Mouse (Mus musculus) kidney, postnatal 0 days (tissue): Measurements from ENCODE around the gene Spsb4. TPM values are rescaled to one million over a fixed set of nuclear protein-coding genes. Genes with fewer than 3 reads are reported as not detected.

ENCODE experiments used
- ATAC-seq: fragments of 200-750 bp; cut with Nextera tagmentation; replicated peaks from 2 replicates; pipeline ENCODE4 v1.8.0; 2017; ENCODE audit warnings: low read depth, moderate number of reproducible peaks, moderate TSS enrichment, moderate library complexity; ENCODE audit not compliant: low FRiP score
- DNase-seq: peaks from one replicate; pipeline ENCODE4 v3.0.0-alpha.2; 2016; ENCODE audit warnings: low spot score
- H3K27ac ChIP-seq: fragments of 300-500 bp; sonication (generic); 2 replicates; pipeline ENCODE4 v1.5.1; 2014; ENCODE audit warnings: mild to moderate bottlenecking
- H3K27me3 ChIP-seq: fragments of 300-500 bp; sonication (generic); 2 replicates; pipeline ENCODE4 v1.6.1; 2014; ENCODE audit warnings: low read length, mixed read lengths; ENCODE audit not compliant: insufficient read depth
- H3K36me3 ChIP-seq: fragments of 300-500 bp; sonication (generic); 2 replicates; pipeline ENCODE4 v1.6.1; 2014; ENCODE audit warnings: low read length, mixed read lengths; ENCODE audit not compliant: insufficient read depth
- H3K4me1 ChIP-seq: fragments of 300-500 bp; sonication (generic); replicated peaks from 2 replicates; pipeline ENCODE4 v1.6.1; 2014; ENCODE audit warnings: antibody characterized with exemption, low read length, mixed read lengths; ENCODE audit not compliant: insufficient read depth
- H3K4me2 ChIP-seq: fragments of 300-500 bp; sonication (generic); 2 replicates; pipeline ENCODE4 v1.6.1; 2014; ENCODE audit warnings: mild to moderate bottlenecking, low read length, moderate library complexity, mixed read lengths
- H3K4me3 ChIP-seq: fragments of 300-500 bp; sonication (generic); replicated peaks from 2 replicates; pipeline ENCODE4 v1.5.1; 2014; ENCODE audit warnings: low read depth, low read length
- H3K9ac ChIP-seq: fragments of 300-500 bp; sonication (generic); 2 replicates; pipeline ENCODE4 v1.6.1; 2014; ENCODE audit warnings: low read depth, low read length
- H3K9me3 ChIP-seq: fragments of 300-500 bp; sonication (generic); replicated peaks from 2 replicates; pipeline ENCODE4 v1.6.1; 2016; ENCODE audit warnings: low read length, inconsistent platforms, mixed read lengths
- CTCF ChIP-seq: IDR thresholded peaks from 2 replicates; pipeline ENCODE4 v1.5.1; 2016; ENCODE audit warnings: antibody characterized with exemption, low read depth, mild to moderate bottlenecking, moderate library complexity
- WGBS: fragments of 180-500 bp; shearing (Covaris S2); extraction: QIAGEN DNeasy Blood & Tissue Kit; methylation state at CpG from one replicate; pipeline ENCODE4 v1.1.7; 2014; 5-methylcytosine and 5-hydroxymethylcytosine counted together
- polyA plus RNA-seq: library from polyadenylated mRNA; unstranded; fragments of >200 nt; fragmentation: Nextera tagmentation; extraction: Ambion mirVana; gene quantifications from 2 replicates; pipeline ENCODE4 v1.2.1, GENCODE M21; 2015

The Spsb4 gene
- polyA plus RNA-seq, 1 experiment from 2014 or later: 55.3 TPM

GRCm38 (mm10) chr9:96959469-96959868 is 59.2 kb downstream of the Spsb4 start:
- Histone ChIP-seq H3K9me3 (no peaks in the 10 kb centered on the region), H3K9ac (no peak overlapping the region), H3K4me2 (no peak overlapping the region), H3K27ac (no peak overlapping the region), H3K4me3 (no peak overlapping the region), H3K4me1 (peaks cover 40% of the 10 kb centered on the region), H3K27me3 (no peaks in the 10 kb centered on the region), H3K36me3 (0 out of 2 replicates have a peak, but pooled peaks cover 3% of the 10 kb centered on the region)
- DNase-seq (no peak), ATAC-seq (no peak)
- no peak for TF ChIP-seq CTCF
- WGBS: 82% methylated on average over 7 of the region's 7 CpGs

DNA sequence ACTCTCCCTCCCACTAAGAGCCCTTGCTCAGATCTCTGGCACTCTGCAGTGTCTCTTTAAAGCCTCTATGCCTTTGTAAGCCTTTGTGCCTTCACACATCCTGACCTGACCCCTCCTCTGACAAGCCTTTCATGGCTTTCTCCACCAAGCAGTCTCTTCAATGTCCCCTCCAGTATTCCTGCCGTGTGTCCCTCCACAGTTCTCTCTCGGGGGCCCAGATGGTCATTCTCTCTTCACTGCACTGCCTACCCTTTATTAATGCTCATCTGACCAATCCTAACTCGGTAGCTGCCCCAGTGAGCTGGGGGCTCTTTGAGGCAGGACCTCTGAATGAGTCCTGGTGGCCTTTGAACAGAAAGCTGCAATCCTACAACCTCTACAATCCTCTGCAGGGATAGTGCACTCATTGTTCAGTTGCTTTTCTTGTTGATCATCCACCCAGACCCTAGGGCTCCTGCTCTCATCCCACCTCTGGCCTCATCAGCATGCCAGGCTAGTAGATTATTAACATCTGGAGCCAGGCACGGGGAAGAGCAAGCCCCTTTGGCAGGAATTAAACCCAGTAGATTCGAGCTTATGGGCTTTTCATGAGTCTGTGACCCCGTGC is 60.5 kb downstream of the Spsb4 start:
- Histone ChIP-seq H3K36me3 (0 out of 2 replicates have a peak, but pooled peaks cover 3% of the 10 kb centered on the region), H3K4me1 (peaks cover 32% of the 10 kb centered on the region), H3K9ac (0 out of 2 replicates have a peak overlapping the region, but pooled peaks have one; percentile 31), H3K9me3 (no peaks in the 10 kb centered on the region), H3K27ac (peak overlapping the region; percentile 78), H3K4me2 (no peak overlapping the region), H3K27me3 (no peaks in the 10 kb centered on the region), H3K4me3 (no peak overlapping the region)
- no peak for TF ChIP-seq CTCF
- ATAC-seq (peak; percentile 63), DNase-seq (no peak)
- WGBS: 26% methylated on average over 6 of the region's 6 CpGs

DNA sequence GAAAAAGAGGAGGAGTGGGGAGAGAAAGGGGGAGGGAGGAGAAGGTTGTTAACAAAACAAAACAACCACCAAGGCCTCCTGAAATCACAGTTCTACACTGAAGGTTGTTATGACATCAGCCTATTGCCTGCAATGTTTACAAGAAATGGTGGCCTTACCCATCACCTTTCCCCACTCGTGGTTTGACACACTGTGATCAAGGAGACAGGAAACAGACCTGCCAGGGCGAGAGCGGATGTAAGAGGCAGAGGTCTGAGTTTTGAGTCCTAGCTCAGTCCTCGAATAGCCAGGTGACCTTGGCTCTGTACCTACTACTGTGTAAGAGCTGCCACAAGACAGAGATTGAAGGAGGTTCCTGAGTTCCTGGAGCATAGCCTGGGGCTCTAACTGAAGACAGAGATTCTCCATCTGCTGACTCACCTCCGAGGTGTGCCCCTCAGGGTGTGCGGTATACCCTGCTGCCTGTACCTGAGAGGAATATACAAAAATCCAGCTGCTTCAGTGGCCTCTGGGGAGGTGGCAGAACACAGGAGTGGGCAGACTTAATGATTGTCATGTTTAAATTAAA is 61.3 kb downstream of the Spsb4 start:
- Histone ChIP-seq H3K9me3 (no peaks in the 10 kb centered on the region), H3K27ac (peak overlapping the region; percentile 60), H3K4me1 (peaks cover 32% of the 10 kb centered on the region), H3K4me3 (no peak overlapping the region), H3K36me3 (0 out of 2 replicates have a peak, but pooled peaks cover 3% of the 10 kb centered on the region), H3K27me3 (no peaks in the 10 kb centered on the region), H3K4me2 (no peak overlapping the region), H3K9ac (no peak overlapping the region)
- no peak for TF ChIP-seq CTCF
- DNase-seq: no peak
- 45% methylated on average over 6 of the region's 6 CpGs for WGBS
- ATAC-seq: no peak

- no peak overlapping the region for H3K4me3 ChIP-seq
- ATAC-seq: no peak
Measured at GRCm38 (mm10) chr9:96956646-96957297, 61.9 kb downstream of the Spsb4 start.

DNA sequence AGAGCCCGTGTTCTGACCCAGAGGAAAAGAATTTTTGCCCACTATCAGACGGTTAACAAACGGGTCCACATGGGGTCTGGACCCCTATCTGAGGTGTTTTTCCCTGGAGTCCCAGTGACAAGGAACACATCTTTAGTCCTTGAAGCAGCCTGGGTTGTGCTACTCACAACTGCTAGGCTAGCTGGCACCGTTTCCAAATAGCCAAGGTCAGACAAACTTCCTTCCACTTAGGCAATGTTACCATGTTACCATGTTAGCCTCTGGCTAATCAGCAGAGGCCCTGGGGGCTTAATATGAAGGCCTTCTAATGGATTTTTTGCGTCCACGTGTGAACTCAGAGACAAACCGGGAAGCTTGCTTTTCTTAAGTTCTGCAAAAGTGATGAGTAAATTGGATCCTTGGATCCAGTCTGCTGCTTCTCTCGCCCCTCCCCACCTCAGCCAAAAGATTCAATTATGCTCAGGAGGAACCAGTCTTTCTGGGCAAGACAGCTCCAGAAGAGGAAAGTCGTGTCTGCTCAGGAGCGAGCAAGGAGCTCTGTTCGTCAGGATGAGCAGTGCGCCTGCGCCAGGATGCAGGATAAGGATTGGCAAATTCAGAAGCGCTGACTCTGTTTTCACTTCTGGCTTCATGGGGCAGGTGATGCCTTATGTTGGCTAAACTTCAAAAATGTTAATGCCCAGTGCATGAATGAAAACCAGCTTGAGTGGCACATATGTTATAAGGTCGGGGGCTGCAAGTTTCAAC is 64.4 kb downstream of the Spsb4 start:
- WGBS: 74% methylated on average over 15 of the region's 15 CpGs
- Histone ChIP-seq H3K27me3 (no peaks in the 10 kb centered on the region), H3K9me3 (no peaks in the 10 kb centered on the region), H3K4me1 (peaks cover 23% of the 10 kb centered on the region), H3K4me2 (no peak overlapping the region), H3K36me3 (0 out of 2 replicates have a peak, but pooled peaks cover 3% of the 10 kb centered on the region), H3K27ac (no peak overlapping the region), H3K4me3 (no peak overlapping the region), H3K9ac (no peak overlapping the region)
- TF ChIP-seq CTCF: no peak
- ATAC-seq (no peak), DNase-seq (no peak)

More at GRCm38 (mm10) chr9:96956646-96957297, 61.9 kb downstream of the Spsb4 start:
- Histone ChIP-seq H3K9me3 (no peaks in the 10 kb centered on the region), H3K4me2 (no peak overlapping the region), H3K36me3 (0 out of 2 replicates have a peak, but pooled peaks cover 3% of the 10 kb centered on the region), H3K4me1 (peaks cover 31% of the 10 kb centered on the region), H3K27me3 (no peaks in the 10 kb centered on the region), H3K9ac (no peak overlapping the region), H3K27ac (peak overlapping the region; percentile 60)
- DNase-seq: no peak
- 41% methylated on average over 6 of the region's 6 CpGs for WGBS
- no peak for TF ChIP-seq CTCF

DNA sequence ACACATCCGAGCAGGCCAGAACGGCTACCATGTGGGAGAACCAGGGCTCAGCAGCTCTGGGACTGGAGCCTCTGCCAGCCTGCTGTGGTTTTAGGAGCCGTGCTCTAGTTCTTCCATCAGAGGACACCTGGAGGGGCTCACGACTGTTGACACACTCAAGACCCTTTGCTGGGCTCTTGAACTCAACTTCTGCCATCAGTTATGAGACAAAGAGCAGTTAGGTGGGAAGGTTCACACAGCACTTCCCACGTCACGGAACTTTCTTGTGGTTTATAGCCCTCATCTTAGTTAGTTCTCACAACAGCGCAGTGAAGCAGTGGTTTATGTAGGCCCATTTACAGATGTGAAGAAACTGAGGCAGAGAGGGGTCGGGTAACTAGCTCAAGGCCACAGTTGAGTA is 65.2 kb downstream of the Spsb4 start:
- no peak overlapping the region for H3K4me3 ChIP-seq
- peaks cover 21% of the 10 kb centered on the region for H3K4me1 ChIP-seq
- no peak overlapping the region for H3K4me2 ChIP-seq
- 79% methylated on average over 8 of the region's 8 CpGs for WGBS
- H3K27me3 ChIP-seq: no peaks in the 10 kb centered on the region
- no peaks in the 10 kb centered on the region for H3K9me3 ChIP-seq
- no peak overlapping the region; the same call in 1 of the 2 replicates for H3K27ac ChIP-seq
- H3K36me3 ChIP-seq: 0 out of 2 replicates have a peak, but pooled peaks cover 3% of the 10 kb centered on the region
- no peak for ATAC-seq
- TF ChIP-seq CTCF: no peak
- no peak for DNase-seq
- H3K9ac ChIP-seq: no peak overlapping the region
